Mouse (Mus musculus): Measurements from ENCODE around the gene Purb. TPM values are rescaled to one million over a fixed set of nuclear protein-coding genes. Genes with fewer than 3 reads are reported as not detected.
A peak's percentile ranks its signal among the peaks of the same experiment; 100 is the strongest.

Purb gene
- polyA plus RNA-seq, 1 experiment: 103 TPM

DNA sequence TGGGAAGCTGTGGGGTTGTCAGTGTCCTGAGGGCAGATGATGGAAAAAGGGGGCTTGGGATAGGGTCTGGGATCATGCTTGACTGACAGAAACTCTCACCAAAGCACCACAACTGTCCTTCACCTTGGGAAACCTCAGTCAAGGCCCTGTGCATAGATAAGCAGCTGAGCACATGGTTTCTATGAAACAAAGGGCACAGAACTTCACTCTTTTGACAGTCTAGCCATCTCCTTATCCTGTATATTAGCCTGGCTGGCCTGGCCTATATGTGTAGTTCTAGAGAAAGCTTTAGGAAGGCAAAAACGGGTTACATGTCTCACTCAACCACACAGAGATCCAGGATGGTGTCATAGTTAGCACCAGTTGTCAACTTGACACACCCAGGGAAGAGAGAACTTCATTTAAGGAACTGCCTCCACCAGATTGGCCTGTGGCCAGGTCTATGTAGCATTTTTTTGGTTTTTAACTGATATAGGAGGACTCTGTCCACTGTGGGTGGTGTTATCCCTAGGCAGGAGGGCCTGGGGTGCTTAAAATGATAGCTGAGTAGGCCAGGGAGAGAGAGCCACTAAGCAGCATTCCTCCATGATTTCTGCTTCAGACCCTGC, 32.7 kb upstream of the Purb start:
- Histone ChIP-seq H3K4me1 (ENCODE audit: control insufficient read depth, insufficient read depth, low read length) (no peaks in the 10 kb centered on the region), H3K4me3 (ENCODE audit: insufficient read depth, low read length) (no peak overlapping the region), H3K27ac (ENCODE audit: insufficient read depth, low read length) (no peak overlapping the region)
- TF ChIP-seq POLR2A (IDR thresholded peaks at IDR 0.05; ENCODE audit: extremely low read depth, insufficient read depth, low read length): no peak
- no peak for TF ChIP-seq CTCF (IDR thresholded peaks at IDR 0.05; ENCODE audit: extremely low read depth, insufficient read depth, low read length)

DNA sequence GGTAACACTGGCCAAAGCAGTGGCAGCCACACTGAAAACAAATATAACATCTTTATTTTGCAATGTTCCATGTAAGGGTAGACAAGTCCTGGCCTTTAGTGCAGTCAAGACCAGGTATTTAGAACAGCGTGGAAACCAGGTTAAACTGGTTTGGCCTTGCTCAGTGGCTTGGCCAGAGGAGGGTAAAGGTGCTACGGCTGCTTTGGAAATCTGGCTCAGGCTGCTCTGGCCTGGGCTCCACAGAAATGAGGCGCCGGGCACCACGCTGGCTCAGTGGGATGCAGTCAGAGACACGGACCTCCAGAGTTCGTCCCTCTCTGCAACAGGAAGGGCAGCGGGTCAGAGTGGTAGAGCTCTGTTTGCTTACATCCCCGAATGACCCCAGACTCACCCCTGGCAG, 30.8 kb upstream of the Purb start:
- Histone ChIP-seq H3K4me1 (ENCODE audit: control insufficient read depth, insufficient read depth, low read length) (no peaks in the 10 kb centered on the region), H3K27ac (ENCODE audit: insufficient read depth, low read length) (no peak overlapping the region), H3K4me3 (ENCODE audit: insufficient read depth, low read length) (no peak overlapping the region)
- TF ChIP-seq CTCF (IDR thresholded peaks at IDR 0.05; ENCODE audit: extremely low read depth, insufficient read depth, low read length) (no peak), POLR2A (IDR thresholded peaks at IDR 0.05; ENCODE audit: extremely low read depth, insufficient read depth, low read length) (no peak)

DNA sequence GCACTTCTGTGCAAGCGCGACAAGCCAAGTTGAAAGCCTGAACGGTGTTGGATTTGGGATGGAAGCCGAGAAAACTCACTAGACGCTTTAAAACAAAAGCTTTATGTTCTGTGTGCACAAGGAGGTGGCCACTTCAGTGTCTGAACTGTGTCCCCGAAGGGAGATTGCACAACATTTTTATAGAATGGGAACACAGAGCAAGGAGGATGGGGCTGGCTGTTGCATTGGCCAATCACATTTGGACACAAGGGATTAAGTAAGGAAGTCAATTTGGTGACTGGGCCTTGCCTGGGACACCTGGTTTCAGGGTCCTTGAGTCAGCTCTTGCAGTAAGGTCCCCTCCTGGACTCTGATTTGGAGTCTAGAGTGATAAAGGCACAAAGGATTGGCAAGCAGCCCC, 29.0 kb upstream of the Purb start:
- TF ChIP-seq POLR2A (IDR thresholded peaks at IDR 0.05; ENCODE audit: extremely low read depth, insufficient read depth, low read length): no peak
- TF ChIP-seq CTCF (IDR thresholded peaks at IDR 0.05; ENCODE audit: extremely low read depth, insufficient read depth, low read length): no peak
- Histone ChIP-seq H3K27ac (ENCODE audit: insufficient read depth, low read length) (no peak overlapping the region), H3K4me3 (ENCODE audit: insufficient read depth, low read length) (no peak overlapping the region), H3K4me1 (ENCODE audit: control insufficient read depth, insufficient read depth, low read length) (no peaks in the 10 kb centered on the region)

DNA sequence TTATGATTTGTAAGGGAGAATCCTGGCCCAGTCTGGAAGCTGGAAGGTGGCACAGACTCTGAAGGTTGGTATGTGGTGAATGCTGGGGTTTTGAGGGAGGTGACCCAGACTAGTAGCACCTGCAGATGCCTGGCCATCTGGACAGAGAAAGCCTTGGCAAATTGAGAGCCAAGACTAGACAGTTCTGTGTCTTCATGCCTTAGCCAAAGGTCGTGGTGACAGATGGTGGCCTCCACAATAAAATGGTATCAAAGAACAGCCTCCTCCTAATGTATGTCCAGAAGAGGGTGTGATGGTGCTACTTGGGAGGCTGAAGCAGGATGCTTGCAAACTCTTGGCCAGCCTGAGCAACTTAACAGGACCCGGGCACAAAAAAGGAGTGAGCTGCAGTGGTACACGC, 28.5 kb upstream of the Purb start:
- Histone ChIP-seq H3K27ac (ENCODE audit: insufficient read depth, low read length) (no peak overlapping the region), H3K4me3 (ENCODE audit: insufficient read depth, low read length) (no peak overlapping the region), H3K4me1 (ENCODE audit: control insufficient read depth, insufficient read depth, low read length) (no peaks in the 10 kb centered on the region)
- TF ChIP-seq CTCF (IDR thresholded peaks at IDR 0.05; ENCODE audit: extremely low read depth, insufficient read depth, low read length) (no peak), POLR2A (IDR thresholded peaks at IDR 0.05; ENCODE audit: extremely low read depth, insufficient read depth, low read length) (no peak)

DNA sequence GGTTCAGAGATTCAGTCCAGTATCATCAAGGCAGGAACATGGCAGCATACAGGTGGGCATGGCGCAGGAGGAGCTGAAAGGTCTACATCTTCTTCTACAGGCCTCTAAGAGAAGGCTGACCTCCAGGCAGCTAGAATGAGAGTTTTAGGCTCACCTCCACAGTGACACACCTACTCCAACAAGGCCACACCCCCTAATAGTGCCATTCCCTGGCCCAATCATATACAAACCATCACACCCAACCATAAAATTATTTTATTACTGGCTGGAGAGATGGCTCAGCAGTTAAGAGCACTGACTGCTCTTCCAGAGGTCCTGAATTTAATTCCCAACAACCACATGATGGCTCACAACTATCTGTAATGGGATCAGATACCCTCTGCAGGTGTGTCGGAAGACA, 26.8 kb upstream of the Purb start:
- Histone ChIP-seq H3K4me1 (ENCODE audit: control insufficient read depth, insufficient read depth, low read length) (no peaks in the 10 kb centered on the region), H3K4me3 (ENCODE audit: insufficient read depth, low read length) (no peak overlapping the region)
- TF ChIP-seq CTCF (IDR thresholded peaks at IDR 0.05; ENCODE audit: extremely low read depth, insufficient read depth, low read length): no peak
- TF ChIP-seq POLR2A (IDR thresholded peaks at IDR 0.05; ENCODE audit: extremely low read depth, insufficient read depth, low read length): no peak

DNA sequence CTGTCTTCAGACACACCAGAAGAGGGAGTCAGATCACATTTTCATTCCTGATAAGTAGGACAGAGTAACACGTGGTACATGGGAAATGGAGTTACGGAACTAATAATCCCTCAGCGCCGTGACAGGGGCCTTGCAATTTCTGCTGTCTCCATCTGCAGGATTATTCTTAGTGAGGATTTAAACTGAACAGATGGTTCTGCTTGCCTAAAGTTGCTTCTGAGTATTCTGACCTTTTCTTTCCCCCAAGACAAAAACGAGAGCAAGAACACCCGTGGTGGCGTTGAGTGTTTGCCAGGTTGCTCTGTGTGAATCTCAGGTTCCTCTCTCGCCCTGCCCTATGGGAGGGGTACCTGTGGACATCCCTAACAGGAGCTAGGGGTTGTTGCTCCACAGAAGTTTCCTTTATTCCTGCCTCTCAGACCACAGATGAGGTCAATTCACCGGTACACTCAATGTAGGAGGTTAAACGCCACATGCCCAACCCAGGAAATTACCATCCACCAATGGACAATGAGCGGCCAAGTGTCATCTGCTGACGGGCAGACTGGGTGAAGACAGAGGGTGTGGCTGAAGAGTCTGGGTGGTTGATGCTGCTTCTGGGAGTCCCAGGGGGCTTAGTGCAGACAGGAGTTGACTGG, 21.7 kb upstream of the Purb start:
- Histone ChIP-seq H3K27ac (ENCODE audit: insufficient read depth, low read length) (no peak overlapping the region), H3K4me1 (ENCODE audit: control insufficient read depth, insufficient read depth, low read length) (no peaks in the 10 kb centered on the region), H3K4me3 (ENCODE audit: insufficient read depth, low read length) (no peak overlapping the region)
- TF ChIP-seq POLR2A (IDR thresholded peaks at IDR 0.05; ENCODE audit: extremely low read depth, insufficient read depth, low read length): no peak
- TF ChIP-seq CTCF (IDR thresholded peaks at IDR 0.05; ENCODE audit: extremely low read depth, insufficient read depth, low read length): no peak

More for the DNA sequence above, 26.8 kb upstream of the Purb start:
- no peak overlapping the region for H3K27ac ChIP-seq (ENCODE audit: insufficient read depth, low read length)

DNA sequence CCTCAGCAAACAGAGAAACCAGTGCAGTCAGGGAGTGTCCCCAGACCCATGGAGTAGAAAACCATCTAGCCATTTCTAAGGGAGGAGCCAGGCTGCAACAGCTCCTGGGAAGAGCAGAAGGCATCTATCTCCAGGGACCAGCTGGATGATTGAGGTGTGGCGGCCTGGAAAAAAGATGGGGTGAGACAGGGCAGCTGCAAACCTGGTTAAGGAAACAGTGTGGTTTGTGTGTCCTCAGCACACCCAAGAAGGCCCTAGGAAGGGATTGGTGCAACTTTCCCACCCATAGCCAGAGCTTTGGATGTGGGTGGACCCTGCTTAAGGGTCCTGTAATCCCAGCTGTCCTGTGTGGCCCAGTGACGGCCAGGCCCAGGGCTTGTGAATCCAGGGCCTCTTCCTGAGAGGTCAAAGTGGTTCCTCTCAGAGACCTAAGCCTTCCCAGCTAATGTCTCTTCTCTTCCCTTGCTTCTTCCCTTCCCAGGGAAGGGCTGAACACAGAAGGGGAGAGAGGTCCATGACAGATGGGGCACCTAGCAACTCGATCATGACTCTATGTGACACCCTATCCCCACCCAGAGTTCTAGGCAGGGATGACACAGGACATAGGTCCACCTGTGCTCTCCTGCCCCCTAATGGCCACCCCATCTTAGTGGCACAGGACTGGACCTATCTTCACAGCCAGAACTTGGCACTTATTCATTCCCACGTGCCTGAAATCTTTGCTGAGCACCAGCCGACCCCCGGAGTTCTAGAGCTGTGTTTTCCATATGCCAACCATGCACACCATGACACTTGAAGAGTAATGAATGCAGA, 14.2 kb upstream of the Purb start:
- H3K4me3 ChIP-seq (ENCODE audit: insufficient read depth, low read length): no peak overlapping the region
- no peak overlapping the region for H3K27ac ChIP-seq (ENCODE audit: insufficient read depth, low read length)
- TF ChIP-seq CTCF (IDR thresholded peaks at IDR 0.05; ENCODE audit: extremely low read depth, insufficient read depth, low read length): peak; percentile 48
- no peak for TF ChIP-seq POLR2A (IDR thresholded peaks at IDR 0.05; ENCODE audit: extremely low read depth, insufficient read depth, low read length)

DNA sequence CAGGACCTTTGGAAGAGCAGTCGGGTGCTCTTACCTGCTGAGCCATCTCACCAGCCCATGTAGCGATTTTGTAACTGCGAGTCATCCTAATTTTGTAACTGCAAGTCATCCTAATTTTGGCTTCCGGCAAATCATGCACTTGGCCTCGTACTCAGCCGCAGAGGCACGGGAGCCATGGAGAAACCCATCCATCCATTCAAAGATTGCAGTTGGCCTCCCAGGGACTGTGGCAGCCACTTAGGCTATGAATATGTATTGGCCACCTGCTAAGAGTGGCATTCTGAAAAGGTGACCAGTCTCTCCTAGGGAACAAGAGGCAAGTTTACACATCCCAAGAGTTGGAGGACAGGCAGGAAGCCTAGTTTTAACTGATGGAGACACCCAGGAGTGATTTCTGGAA, 13.5 kb upstream of the Purb start:
- Histone ChIP-seq H3K4me1 (ENCODE audit: control insufficient read depth, insufficient read depth, low read length) (no peaks in the 10 kb centered on the region), H3K27ac (ENCODE audit: insufficient read depth, low read length) (no peak overlapping the region), H3K4me3 (ENCODE audit: insufficient read depth, low read length) (no peak overlapping the region)
- TF ChIP-seq CTCF (IDR thresholded peaks at IDR 0.05; ENCODE audit: extremely low read depth, insufficient read depth, low read length): no peak

More for the DNA sequence above, 14.2 kb upstream of the Purb start:
- no peaks in the 10 kb centered on the region for H3K4me1 ChIP-seq (ENCODE audit: control insufficient read depth, insufficient read depth, low read length)

DNA sequence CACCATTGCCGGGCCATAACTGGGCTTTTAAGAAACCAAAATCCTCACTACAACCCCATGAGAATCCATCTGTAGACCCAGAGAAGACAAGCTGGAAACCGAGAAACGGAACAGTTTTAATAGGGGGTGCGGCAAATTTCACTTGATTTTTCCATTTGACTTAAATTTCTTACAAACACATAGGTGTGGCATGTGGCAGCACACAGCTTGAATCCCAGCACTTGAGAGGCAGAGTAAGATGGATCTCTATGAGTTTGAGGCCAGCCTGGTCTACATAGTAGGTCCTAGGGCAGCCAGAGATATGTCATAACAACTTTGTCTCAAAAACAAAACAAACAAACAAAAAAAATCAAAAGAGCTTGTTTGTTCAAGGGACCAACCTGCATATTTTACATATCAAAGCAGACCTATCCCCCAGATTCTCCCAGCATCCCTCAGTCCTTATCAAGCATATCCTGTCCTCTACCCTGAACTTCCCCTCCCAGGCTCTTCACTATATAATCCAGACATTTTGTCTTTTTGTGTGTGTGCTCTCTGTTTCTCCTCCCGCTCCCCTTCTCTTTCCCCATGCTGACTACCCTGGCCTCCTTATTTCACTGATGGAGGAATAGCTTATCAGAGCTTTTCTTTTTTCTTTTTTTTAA, 12.4 kb upstream of the Purb start:
- Histone ChIP-seq H3K27ac (ENCODE audit: insufficient read depth, low read length) (no peak overlapping the region), H3K4me3 (ENCODE audit: insufficient read depth, low read length) (no peak overlapping the region), H3K4me1 (ENCODE audit: control insufficient read depth, insufficient read depth, low read length) (no peaks in the 10 kb centered on the region)
- TF ChIP-seq POLR2A (IDR thresholded peaks at IDR 0.05; ENCODE audit: extremely low read depth, insufficient read depth, low read length): no peak
- TF ChIP-seq CTCF (IDR thresholded peaks at IDR 0.05; ENCODE audit: extremely low read depth, insufficient read depth, low read length): no peak
